Mouse (Mus musculus): ENCODE measurements around the gene Golga1.

DNA sequence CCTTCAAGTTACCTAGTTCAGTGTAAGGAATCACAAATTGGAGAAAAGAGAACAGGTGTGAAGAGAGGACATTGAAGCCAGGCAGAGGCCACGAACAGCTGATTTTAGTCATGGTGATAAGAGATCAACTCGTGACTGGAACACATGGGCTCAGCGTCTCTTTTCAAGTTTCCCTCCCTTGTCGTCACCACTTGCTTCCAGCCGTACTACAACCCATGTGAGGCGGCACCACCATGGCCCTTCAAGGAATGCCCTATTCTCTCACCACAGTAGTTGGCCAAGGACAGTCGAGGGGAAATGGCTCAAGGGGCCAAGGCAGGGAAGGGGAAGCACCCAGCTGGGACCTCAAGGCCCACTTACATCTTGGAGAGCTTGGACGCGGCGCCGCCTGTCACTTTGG lies 61.0 kb downstream of the Golga1 start:
- TF ChIP-seq TAL1 (conservative IDR thresholded peaks at IDR 0.05; ENCODE audit: low read depth, low read length) (no peak), CTCF (IDR thresholded peaks at IDR 0.05; ENCODE audit: low read depth, low read length) (no peak), GATA1 (IDR thresholded peaks at IDR 0.05; ENCODE audit: borderline replicate concordance, low read length) (no peak), POLR2AphosphoS5 (IDR thresholded peaks at IDR 0.05; ENCODE audit: insufficient replicate concordance, low read depth, low read length) (no peak), GATA2 (IDR thresholded peaks at IDR 0.05; ENCODE audit: borderline replicate concordance, low read depth, low read length) (no peak)

Measured in G1E (cell line).